Mouse (Mus musculus) lung, postnatal 36 days (tissue): ENCODE measurements at regions not wholly inside any gene's neighbourhood (a gene's known extent, or its start where the extent isn't known, plus 50 kb on each side); places are given as distances from the start of the nearest gene placed in this dataset.

Source experiments
- DNase-seq: peaks from one replicate; pipeline ENCODE4 v3.0.0; 2022; ENCODE audit warnings: mixed read lengths

- DNase-seq, result no peak
Measured at GRCm38 (mm10) chrX:76010631-76011030, 135.6 kb upstream of the Pls3 start.

DNA sequence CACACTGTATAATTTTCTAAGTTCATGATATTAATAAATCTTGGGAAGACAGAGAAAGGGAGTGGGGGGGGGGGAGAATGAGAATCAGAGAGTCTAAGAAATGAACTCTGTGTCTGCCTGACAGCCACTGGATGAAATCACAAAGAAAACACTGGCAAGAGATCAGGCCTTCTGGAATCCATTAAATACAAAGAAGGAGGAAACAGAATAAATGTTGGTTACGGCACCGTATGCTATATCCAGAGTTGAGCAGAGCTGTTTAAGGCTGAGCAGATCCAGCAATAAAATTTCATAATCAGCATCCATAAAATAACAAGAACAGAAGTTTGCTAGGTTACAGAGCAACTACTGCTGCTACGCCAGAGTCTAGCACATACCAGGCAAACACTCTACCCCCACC, 103.6 kb upstream of the Pls3 start:
- no peak for DNase-seq

DNA sequence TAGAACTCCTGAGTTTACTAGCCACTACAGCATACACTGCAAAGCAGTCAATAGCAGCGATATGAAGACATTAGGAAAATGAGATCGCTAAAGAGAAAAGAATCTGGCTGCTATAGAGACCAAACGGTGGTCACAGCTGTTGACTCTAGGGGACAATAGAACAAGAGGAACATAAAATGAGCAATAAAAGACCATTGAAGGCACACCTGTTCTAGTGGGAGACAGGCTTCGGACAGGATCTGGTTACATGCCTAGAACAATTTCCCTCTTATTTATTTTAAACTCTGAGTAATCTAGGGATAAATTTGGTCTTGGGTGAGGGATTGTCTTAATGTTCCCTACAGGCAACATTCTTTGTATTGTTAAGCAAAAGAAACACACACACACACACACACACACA, 99.7 kb upstream of the Pls3 start:
- DNase-seq, result no peak

GRCm38 (mm10) chrX:75949694-75950093, 74.7 kb upstream of the Pls3 start:
- peak; percentile 6 for DNase-seq

DNA sequence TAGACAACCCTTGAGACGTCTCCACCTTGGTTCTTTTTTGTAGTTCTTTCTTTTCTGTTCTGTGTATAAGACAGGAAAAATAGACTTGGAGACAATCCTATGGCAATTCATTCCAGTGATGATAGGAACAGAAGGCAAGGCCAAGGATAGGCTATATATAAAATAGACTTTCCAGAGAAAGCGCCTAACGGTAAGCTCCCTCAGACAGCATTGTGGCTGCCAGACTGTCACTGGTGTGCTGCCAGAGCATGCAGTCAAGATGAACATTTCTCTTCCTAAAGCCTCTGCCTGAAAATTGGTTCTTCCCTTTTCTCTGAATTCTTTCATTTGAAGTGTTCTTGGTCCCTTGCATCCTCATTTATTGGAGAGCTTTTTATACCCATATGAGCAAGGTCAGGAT, 53.9 kb upstream of the Pls3 start:
- no peak for DNase-seq
